ENCODE assay signal across 19 mouse cellular contexts in genomic region chr4:141830381-141830780, GRCm38 (mm10). TPM values are rescaled to one million over a fixed set of nuclear protein-coding genes. Genes with fewer than 3 reads are reported as not detected.
"Had no signal": no experiment of that assay in that cellular context is flagged by ENCODE, and none has a peak within 500 bp of the region (broad histone marks: within the 10 kb centered on the region; RNA-seq: fewer than 3 reads in every experiment).

No protein-coding gene starts in this region.

- DNase-seq: kidney, postnatal 25 days; layer of hippocampus, postnatal 36 days; liver, embryonic 13.5 days; lung, adult 2 months; lung, postnatal 14 days; lung, postnatal 4 days; midbrain, embryonic 14.5 days; right cerebral cortex, postnatal 4 days; thymus, adult 2 months; thymus, postnatal 14 days; thymus, postnatal 4 days had no signal

RNA-seq across cellular contexts. Expression of gene Cela2a, which starts 4.4 kb away (rescaled TPM):
- total RNA-seq: layer of hippocampus, adult 8-10 months; layer of hippocampus, postnatal 10 days; layer of hippocampus, postnatal 36 days; left cerebral cortex, adult 2 months; left cerebral cortex, postnatal 10 days; left cerebral cortex, postnatal 36 days; megakaryocyte progenitor cell, adult 5-6 weeks; megakaryocyte-erythroid progenitor cell, adult 5-6 weeks; midbrain, postnatal 0 days had no signal

RNA-seq across cellular contexts. Expression of gene Ctrc, which starts 15.8 kb away (rescaled TPM):
- total RNA-seq: layer of hippocampus, adult 8-10 months; layer of hippocampus, postnatal 10 days; layer of hippocampus, postnatal 36 days; left cerebral cortex, adult 2 months; left cerebral cortex, postnatal 10 days; left cerebral cortex, postnatal 36 days; megakaryocyte progenitor cell, adult 5-6 weeks; megakaryocyte-erythroid progenitor cell, adult 5-6 weeks; midbrain, postnatal 0 days had no signal
